Comparison of ENCODE assay signal across 28 mouse cellular contexts in the genomic region with DNA sequence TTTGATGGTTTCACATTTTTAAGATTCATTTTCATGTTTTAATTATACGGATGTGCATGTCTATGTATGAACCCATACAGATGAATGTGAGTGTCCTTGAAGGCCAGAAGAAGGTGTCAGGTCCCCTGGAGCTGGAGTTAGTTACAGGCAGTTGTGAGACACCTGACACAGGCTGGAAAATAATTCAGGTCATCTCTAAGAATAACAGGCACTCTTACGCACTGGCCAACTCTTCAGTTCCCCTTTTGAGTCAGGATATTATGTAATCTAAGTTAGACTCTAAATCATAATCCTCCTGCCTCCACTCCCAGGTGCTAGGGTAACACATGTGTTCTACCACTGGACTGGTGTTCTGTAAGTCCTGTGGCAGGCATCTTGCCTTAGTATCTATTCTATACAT.
DNase-seq lines count a peak whose midpoint lies in the region; ATAC-seq and TF ChIP-seq lines count a peak whose summit lies in the region.
"Had no signal": no experiment of that assay in that cellular context is flagged by ENCODE, and none has a peak within 500 bp of the region (broad histone marks: within the 10 kb centered on the region; RNA-seq: fewer than 3 reads in every experiment).

No protein-coding gene starts in this region.

- H3K4me1 ChIP-seq in liver, embryonic 11.5 days (replicated peaks; ENCODE audit: control insufficient read depth, insufficient read depth, low read length) = peaks cover 3% of the 10 kb centered on the region; the same call in 1 of the 2 replicates
- H3K4me1 ChIP-seq in liver, embryonic 12.5 days = peaks cover 17% of the 10 kb centered on the region
- H3K4me1 ChIP-seq in CH12.LX (ENCODE audit: control insufficient read depth in 1 of 2, insufficient read depth in 2 of 2) = peaks cover 0 to 29% of the 10 kb centered on the region in 2 experiments; a peak in 2 of 4 replicates
- H3K4me1 ChIP-seq: intestine, embryonic 15.5 days; stomach, embryonic 15.5 days had no signal

- WGBS in liver, embryonic 11.5 days = 75% methylated on average over 2 of the region's 2 CpGs
- WGBS in liver, embryonic 12.5 days (ENCODE audit: insufficient replicate concordance) = 63% methylated on average over 2 of the region's 2 CpGs

- no peak overlapping the region for H3K27ac ChIP-seq in liver, embryonic 11.5 days (ENCODE audit: low read depth, low read length)
- no peak overlapping the region for H3K27ac ChIP-seq in liver, embryonic 12.5 days
- H3K27ac ChIP-seq in CH12.LX (ENCODE audit: insufficient read depth, low read depth) = no peak overlapping the region
- H3K27ac ChIP-seq: embryonic facial prominence, embryonic 12.5 days; heart, embryonic 13.5 days; hindbrain, postnatal 0 days; intestine, embryonic 15.5 days; limb, embryonic 13.5 days; liver, embryonic 13.5 days; stomach, embryonic 15.5 days had no signal

- peak; percentile 72 for TF ChIP-seq EP300 in CH12.LX (IDR thresholded peaks at IDR 0.05; ENCODE audit: low read length)

- TF ChIP-seq RAD21 in CH12.LX (IDR thresholded peaks at IDR 0.05; ENCODE audit: low read depth, low read length) = no peak

- H3K9me3 ChIP-seq in liver, embryonic 11.5 days (ENCODE audit: control insufficient read depth, low read length) = no peaks in the 10 kb centered on the region
- H3K9me3 ChIP-seq in liver, embryonic 12.5 days (replicated peaks) = no peaks in the 10 kb centered on the region
- no peaks in the 10 kb centered on the region for H3K9me3 ChIP-seq in CH12.LX (replicated peaks; ENCODE audit: low read length)
- H3K9me3 ChIP-seq: embryonic facial prominence, embryonic 12.5 days; heart, embryonic 13.5 days; intestine, embryonic 15.5 days; limb, embryonic 13.5 days; liver, embryonic 13.5 days; stomach, embryonic 15.5 days had no signal

- H3K4me2 ChIP-seq in liver, embryonic 11.5 days = no peak overlapping the region
- H3K4me2 ChIP-seq in liver, embryonic 12.5 days = no peak overlapping the region
- H3K4me2 ChIP-seq in CH12.LX (ENCODE audit: insufficient read depth, low read depth, poor library complexity, severe bottlenecking) = no peak overlapping the region
- H3K4me2 ChIP-seq: embryonic facial prominence, embryonic 12.5 days; heart, embryonic 13.5 days; intestine, embryonic 15.5 days; limb, embryonic 13.5 days; liver, embryonic 13.5 days; stomach, embryonic 15.5 days had no signal

- no peaks in the 10 kb centered on the region for H3K36me3 ChIP-seq in liver, embryonic 11.5 days (ENCODE audit: control insufficient read depth, insufficient read depth, low read length)
- no peaks in the 10 kb centered on the region for H3K36me3 ChIP-seq in liver, embryonic 12.5 days
- peaks cover 0 to 73% of the 10 kb centered on the region in 2 experiments for H3K36me3 ChIP-seq in CH12.LX (replicated peaks in 1 of 2; ENCODE audit: control insufficient read depth in 1 of 2, insufficient read depth in 1 of 2, low read length in 1 of 2)
- H3K36me3 ChIP-seq: embryonic facial prominence, embryonic 12.5 days; heart, embryonic 13.5 days; intestine, embryonic 15.5 days; liver, embryonic 13.5 days; stomach, embryonic 15.5 days had no signal

- H3K9ac ChIP-seq in liver, embryonic 11.5 days (ENCODE audit: low read depth, low read length) = no peak overlapping the region
- no peak overlapping the region for H3K9ac ChIP-seq in liver, embryonic 12.5 days
- H3K9ac ChIP-seq in CH12.LX (ENCODE audit: insufficient read depth, low read depth) = no peak overlapping the region
- H3K9ac ChIP-seq: embryonic facial prominence, embryonic 12.5 days; heart, embryonic 13.5 days; intestine, embryonic 15.5 days; limb, embryonic 13.5 days; liver, embryonic 13.5 days; stomach, embryonic 15.5 days had no signal

- TF ChIP-seq POLR2A in CH12.LX (IDR thresholded peaks at IDR 0.05; ENCODE audit: low read depth, low read length) = no peak

- in situ Hi-C loops in CH12.LX (cut with MboI; ENCODE audit: low pct_ligation_motif_present, low pct_unique_long_range_greater_than_20kb, low sequenced_read_pairs) = no loop called here

- dilution Hi-C loops in CH12.LX (cut with MboI; ENCODE audit: extremely low pct_ligation_motif_present, extremely low pct_unique_long_range_greater_than_20kb, low sequenced_read_pairs) = no loop called here

- H3K79me2 ChIP-seq in CH12.LX (replicated peaks; ENCODE audit: control insufficient read depth, extremely low read depth, insufficient read depth, poor library complexity, severe bottlenecking) = no peaks in the 10 kb centered on the region

- DNase-seq in liver, embryonic 11.5 days (ENCODE audit: low spot score) = peak; percentile 9
- DNase-seq in CH12.LX (ENCODE audit: extremely low read depth) = peak; percentile 65
- no peak for DNase-seq in ovary, postnatal 14 days (ENCODE audit: low spot score)
- no peak for DNase-seq in cerebellum, adult 11-12 months
- DNase-seq: adrenal gland, adult 2 months; adrenal gland, postnatal 36 days; cerebellum, adult 2 months; cerebellum, postnatal 25 days; gastrocnemius, postnatal 10 days; heart, postnatal 10 days; kidney, adult 2 months; kidney, postnatal 36 days; liver, embryonic 13.5 days; lung, adult 18-20 months; lung, postnatal 4 days; midbrain, embryonic 14.5 days had no signal

- no peak overlapping the region for H3K4me3 ChIP-seq in liver, embryonic 11.5 days (ENCODE audit: low read depth, low read length)
- no peak overlapping the region for H3K4me3 ChIP-seq in liver, embryonic 12.5 days
- no peak overlapping the region for H3K4me3 ChIP-seq in CH12.LX (replicated peaks in 1 of 3; ENCODE audit: low read depth in 2 of 3, low read length in 2 of 3, poor library complexity in 1 of 3)
- H3K4me3 ChIP-seq: embryonic facial prominence, embryonic 12.5 days; heart, embryonic 13.5 days; intestine, embryonic 15.5 days; limb, embryonic 13.5 days; liver, embryonic 13.5 days; stomach, embryonic 15.5 days had no signal

- TF ChIP-seq CTCF in CH12.LX (conservative IDR thresholded peaks at IDR 0.05 in 1 of 2, IDR thresholded peaks at IDR 0.05 in 1 of 2; ENCODE audit: low read depth in 2 of 2, low read length in 2 of 2) = no peak

- no peak for ATAC-seq in liver, embryonic 11.5 days (replicated peaks; ENCODE audit: low FRiP score)
- ATAC-seq in liver, embryonic 12.5 days = no peak
- peak; percentile 56 to 67; a peak in 3 of 4 replicates for ATAC-seq in hematopoietic stem cell, adult 5-6 weeks (replicated peaks in 1 of 2; ENCODE audit: insufficient read depth in 1 of 2, low FRiP score in 2 of 2, low TSS enrichment in 1 of 2, low read depth in 1 of 2, poor library complexity in 2 of 2, severe bottlenecking in 2 of 2)
- ATAC-seq in CD4-positive, CD25-positive, alpha-beta regulatory T cell, adult 4 months = no peak
- ATAC-seq: activated CD4-positive, CD25-positive, alpha-beta regulatory T cell, adult 4 months; forebrain, embryonic 14.5 days; hindbrain, postnatal 0 days; intestine, embryonic 15.5 days; lung, postnatal 0 days had no signal

- H3K27me3 ChIP-seq in liver, embryonic 11.5 days (replicated peaks; ENCODE audit: control insufficient read depth, insufficient read depth, low read length) = no peaks in the 10 kb centered on the region
- H3K27me3 ChIP-seq in liver, embryonic 12.5 days (replicated peaks) = peaks cover 22% of the 10 kb centered on the region
- H3K27me3 ChIP-seq in CH12.LX (replicated peaks) = no peaks in the 10 kb centered on the region
- H3K27me3 ChIP-seq: embryonic facial prominence, embryonic 12.5 days; heart, embryonic 13.5 days; intestine, embryonic 15.5 days; limb, embryonic 13.5 days; stomach, embryonic 15.5 days had no signal

TF ChIP-seq in CH12.LX, 34 proteins besides CTCF, POLR2A, EP300 and RAD21:
- no peak for TF ChIP-seq E2F4 (IDR thresholded peaks at IDR 0.05; ENCODE audit: insufficient replicate concordance, low read depth, low read length)
- TF ChIP-seq ETS1 (conservative IDR thresholded peaks at IDR 0.05; ENCODE audit: low read depth, low read length) = peak; percentile 76
- no peak for TF ChIP-seq ZKSCAN1 (IDR thresholded peaks at IDR 0.05; ENCODE audit: borderline replicate concordance, low read depth, low read length)
- TF ChIP-seq JUN (IDR thresholded peaks at IDR 0.05; ENCODE audit: insufficient read depth, low read depth, low read length) = peak; percentile 7; the same call in 1 of the 2 replicates
- peak; percentile 74 for TF ChIP-seq IRF4 (IDR thresholded peaks at IDR 0.05; ENCODE audit: low read depth, low read length)
- peak; percentile 83 for TF ChIP-seq MEF2A (IDR thresholded peaks at IDR 0.05; ENCODE audit: borderline replicate concordance, low read depth, low read length)
- TF ChIP-seq BHLHE40 (IDR thresholded peaks at IDR 0.05; ENCODE audit: low read depth, low read length) = 0 out of 2 replicates have a peak, but pooled peaks have one; percentile 15
- peak; percentile 17; the same call in 1 of the 2 replicates for TF ChIP-seq TCF12 (IDR thresholded peaks at IDR 0.05; ENCODE audit: low read depth, low read length)

Comparison
In these comparisons a context has a peak if more than half of its experiments do, and no peak if none do; other contexts are left out.
1. ATAC-seq: peak in hematopoietic stem cell, adult 5-6 weeks (2 of 2); none in liver, embryonic 11.5 days (single experiment), liver, embryonic 12.5 days (single experiment) and CD4-positive, CD25-positive, alpha-beta regulatory T cell, adult 4 months (single experiment).
2. DNase-seq: peak in liver, embryonic 11.5 days (single experiment) and CH12.LX (single experiment); none in ovary, postnatal 14 days (single experiment) and cerebellum, adult 11-12 months (single experiment).